Mouse (Mus musculus): ENCODE measurements at regions not wholly inside any gene's neighbourhood (a gene's known extent, or its start where the extent isn't known, plus 50 kb on each side); places are given as distances from the start of the nearest gene placed in this dataset.

DNA sequence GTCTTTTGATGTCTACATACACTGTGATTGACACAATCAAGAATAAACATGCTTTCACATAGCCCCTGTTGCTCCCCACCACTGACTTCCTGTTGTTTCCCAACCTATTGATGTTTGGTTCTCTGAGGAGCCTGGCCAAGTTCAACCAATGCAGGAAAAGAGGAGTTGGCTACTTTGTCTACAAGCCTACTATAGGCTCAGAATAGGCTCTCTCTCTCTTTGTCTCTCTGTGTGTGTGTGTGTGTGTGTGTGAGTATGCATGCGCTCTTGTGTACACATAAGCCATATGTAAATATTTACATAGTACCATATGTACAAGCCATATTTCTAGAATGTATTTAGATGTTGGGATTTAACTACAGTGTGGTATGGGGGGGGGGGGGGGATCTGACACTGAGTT, 222.6 kb downstream of the Tex36 start:
- TF ChIP-seq CTCF (IDR thresholded peaks at IDR 0.05; ENCODE audit: low read depth, low read length) (no peak), POLR2A (IDR thresholded peaks at IDR 0.05; ENCODE audit: extremely low read depth, insufficient read depth, low read length) (no peak)
